Mouse (Mus musculus): Measurements from ENCODE around the gene Foxk1.

DNA sequence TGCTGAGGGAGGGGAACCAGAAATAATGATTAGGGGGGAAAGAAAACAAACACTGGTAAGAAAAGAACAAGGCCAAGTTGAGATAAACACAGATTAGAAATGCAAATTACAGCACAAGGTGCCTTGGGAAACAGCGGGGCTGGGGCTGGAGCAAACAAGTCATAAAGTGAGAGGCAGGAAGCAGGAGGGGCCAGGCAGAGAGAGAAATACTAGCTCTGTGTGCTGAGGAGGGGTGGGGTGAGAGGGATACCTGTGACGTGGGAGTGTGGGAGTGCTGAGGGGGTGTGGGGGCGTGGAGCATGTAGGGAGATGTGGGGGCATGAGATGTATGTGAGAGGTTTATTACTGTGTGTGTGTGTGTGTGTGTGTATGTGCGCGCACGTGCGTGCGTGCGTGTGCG, 99.6 kb downstream of the Foxk1 start:
- TF ChIP-seq CTCF (conservative IDR thresholded peaks at IDR 0.05; ENCODE audit: insufficient read depth, insufficient read length, low read depth, low read length), result no peak
- TF ChIP-seq POLR2A (IDR thresholded peaks at IDR 0.05; ENCODE audit: low read depth, low read length), result no peak

All from kidney, adult 2 months (tissue).